Mouse (Mus musculus) right cerebral cortex, postnatal 14 days (tissue): ENCODE measurements around the gene Klhl23.
"Not testable (repeated sequence)": the region's sequence is repeated elsewhere in the genome, so short reads cannot be mapped to it uniquely, and the experiment has no call there.

Source experiments
- DNase-seq: peaks from one replicate; pipeline ENCODE4 v3.0.0; 2022

Klhl23 gene

GRCm38 (mm10) chr2:69821711-69822110 is at the start of gene Klhl23:
TSS of gene Klhl23 (plus strand) at chr2:69821944.
- no peak for DNase-seq

GRCm38 (mm10) chr2:69773331-69773730 is 48.4 kb upstream of the Klhl23 start:
- DNase-seq = peak; percentile 37

GRCm38 (mm10) chr2:69777985-69778835 is 43.5 kb upstream of the Klhl23 start:
- DNase-seq = no peak

DNA sequence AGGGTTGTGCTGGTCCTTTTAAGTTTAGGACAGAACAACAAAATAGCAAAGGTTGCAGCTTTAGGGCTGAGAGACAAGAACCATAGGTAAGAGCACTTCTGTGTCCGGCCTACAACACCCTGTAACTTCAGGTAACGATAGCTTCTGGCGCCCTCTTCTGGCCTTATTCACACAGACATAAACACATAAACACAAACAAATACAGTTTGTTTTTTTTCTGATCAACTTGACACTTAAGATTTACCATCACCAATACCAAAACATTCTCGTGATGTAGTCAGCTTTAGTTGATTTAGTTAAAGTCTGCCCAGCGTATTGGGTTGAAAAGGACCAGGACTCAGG is 42.9 kb upstream of the Klhl23 start:
- DNase-seq = peak; percentile 31

DNA sequence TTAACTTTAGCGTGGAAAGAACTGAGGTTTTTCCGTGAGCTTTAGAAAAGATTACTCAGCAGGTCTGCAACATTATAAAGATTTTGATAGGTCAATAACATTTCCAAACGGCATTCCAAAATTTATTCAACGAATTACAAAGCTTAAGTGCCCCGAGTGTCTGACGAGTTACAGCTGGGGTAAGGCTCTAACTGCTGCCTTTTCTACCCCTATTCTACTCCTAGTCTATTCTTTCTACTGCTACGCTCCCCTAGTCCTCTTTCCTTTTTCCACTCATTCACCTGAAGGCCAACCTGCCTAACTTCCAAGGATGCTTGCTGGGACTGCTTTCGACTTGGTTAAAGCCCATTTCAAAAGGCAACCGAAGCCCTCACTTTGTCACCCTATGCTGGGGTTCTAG is 32.8 kb upstream of the Klhl23 start:
- no peak for DNase-seq

GRCm38 (mm10) chr2:69789429-69790069 is 32.2 kb upstream of the Klhl23 start, which contains the start of the genes Ccdc173 and Phospho2:
TSS of gene Ccdc173 (minus strand) at chr2:69789575.
TSS of gene Phospho2 (plus strand) at chr2:69789623.
- DNase-seq = peak; percentile 99

DNA sequence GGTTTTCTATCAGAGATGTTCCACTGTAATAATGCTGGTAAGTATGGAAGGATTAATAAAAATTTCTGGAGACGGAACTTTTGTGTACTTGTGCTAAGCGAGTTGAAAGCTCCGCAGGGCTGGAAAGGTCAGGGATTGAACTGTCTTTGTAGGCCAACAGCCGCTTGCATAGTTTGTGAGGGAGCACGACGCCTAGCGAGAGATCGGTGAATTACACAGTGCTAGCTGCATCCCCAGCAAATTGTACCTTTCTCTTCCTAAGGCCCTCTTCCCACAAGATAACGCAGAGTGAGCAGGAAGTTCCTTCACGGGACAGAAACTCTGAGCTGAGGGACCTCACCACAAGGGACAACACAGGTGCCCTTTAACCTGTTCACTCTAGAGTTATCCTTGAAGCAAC is 31.5 kb upstream of the Klhl23 start:
- peak; percentile 82 for DNase-seq

DNA sequence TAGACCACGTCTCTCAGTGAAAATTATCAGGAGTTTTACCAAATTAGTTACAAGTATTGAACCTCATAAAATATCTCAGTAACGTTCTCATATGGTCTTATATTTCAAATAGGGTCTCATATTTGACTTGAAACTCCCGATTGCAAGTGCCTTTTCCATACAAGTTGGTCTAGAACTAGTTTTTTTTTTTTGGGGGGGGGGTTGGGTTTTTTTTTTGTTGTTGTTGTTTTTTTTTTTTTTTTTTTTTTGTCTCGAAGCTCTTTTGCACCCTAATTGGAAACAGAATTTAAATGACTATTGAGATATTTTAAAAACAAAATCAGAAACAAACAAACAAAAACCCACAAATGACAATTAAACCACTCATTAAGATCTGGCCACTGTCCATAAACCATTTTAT is 31.0 kb upstream of the Klhl23 start:
- no peak for DNase-seq

DNA sequence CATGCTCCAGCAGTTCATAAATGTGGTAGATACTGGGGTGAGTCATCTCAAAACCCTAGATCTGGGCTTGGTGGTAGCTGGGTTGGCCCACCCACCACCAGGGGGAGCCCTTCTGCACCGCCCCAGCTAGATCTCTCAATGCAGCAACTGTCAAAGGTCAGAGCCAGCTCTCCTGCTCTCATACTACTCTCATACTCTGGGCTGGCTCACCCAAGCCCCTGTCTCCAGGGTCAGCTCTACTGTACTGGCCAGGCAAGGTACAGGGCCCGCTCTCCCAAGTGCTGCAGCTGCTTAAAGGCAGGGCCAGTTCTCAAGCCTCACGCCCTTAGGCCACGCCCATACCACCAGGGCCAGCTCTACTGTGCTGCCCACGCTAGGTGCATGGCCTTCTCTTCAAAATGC is 18.8 kb upstream of the Klhl23 start:
- peak; percentile 54 for DNase-seq

DNA sequence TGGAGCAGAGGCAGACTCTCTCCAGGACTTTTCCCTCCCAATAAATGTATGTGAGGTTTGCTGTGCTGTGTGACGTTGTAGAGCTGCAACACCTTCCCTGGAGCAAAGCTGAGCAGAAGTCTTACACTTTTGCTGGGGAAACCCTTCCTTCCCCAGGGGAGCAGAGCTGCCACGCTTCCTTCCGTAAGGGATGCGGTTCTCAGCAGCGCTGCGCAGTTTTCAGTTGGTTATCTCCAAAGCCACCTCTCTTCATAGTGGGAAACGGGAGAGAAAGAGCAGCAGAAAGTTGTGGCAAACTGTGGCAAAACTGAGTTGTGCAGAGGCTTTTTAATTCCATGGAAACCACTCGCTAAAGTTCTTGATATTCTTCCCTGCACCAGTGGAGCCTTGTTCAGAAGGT is 18.0 kb upstream of the Klhl23 start:
- no peak for DNase-seq

GRCm38 (mm10) chr2:69804663-69805062 is 17.1 kb upstream of the Klhl23 start:
- not testable (repeated sequence) for DNase-seq

DNA sequence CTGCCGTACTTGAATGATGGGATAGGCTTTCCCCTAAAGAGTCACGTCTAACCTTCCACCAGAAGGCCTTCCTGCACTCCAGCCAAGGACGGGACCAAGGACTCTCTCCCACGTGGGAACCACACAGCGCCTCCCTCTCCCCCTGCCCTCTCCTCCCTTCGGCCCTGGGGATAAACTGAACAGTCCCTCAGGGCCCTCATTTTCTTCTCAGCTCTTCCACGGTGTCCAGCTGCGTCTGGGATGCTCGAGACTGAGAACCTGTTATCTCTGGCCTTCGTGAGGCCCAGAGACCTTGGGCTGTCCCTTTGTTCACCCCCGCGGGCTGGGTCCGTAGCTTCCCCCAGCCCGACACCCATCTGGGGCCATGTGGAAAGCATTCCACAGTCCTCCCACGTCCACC is 11.6 kb upstream of the Klhl23 start:
- no peak for DNase-seq

DNA sequence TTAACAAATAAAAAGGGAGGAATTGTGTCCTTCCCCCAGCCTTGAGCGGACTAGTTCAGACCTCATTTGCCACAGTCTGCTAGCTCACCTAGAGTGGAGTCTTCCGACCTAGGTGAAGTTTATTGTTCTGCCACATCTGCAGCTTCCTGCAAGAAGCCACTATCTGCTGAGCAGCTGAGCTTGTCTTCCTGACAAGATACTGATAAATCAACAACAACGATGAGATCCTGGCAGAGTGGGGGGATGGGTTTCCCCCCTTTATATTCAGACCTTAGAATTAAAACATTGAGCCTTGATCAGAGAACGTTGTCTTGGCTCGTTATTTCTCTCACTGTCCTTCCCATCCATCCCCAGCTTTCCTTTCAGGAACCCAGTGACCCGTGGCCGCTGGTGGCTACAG is 10.4 kb upstream of the Klhl23 start:
- not testable (repeated sequence) for DNase-seq

GRCm38 (mm10) chr2:69816575-69816974 is 5.2 kb upstream of the Klhl23 start:
- no peak for DNase-seq

DNA sequence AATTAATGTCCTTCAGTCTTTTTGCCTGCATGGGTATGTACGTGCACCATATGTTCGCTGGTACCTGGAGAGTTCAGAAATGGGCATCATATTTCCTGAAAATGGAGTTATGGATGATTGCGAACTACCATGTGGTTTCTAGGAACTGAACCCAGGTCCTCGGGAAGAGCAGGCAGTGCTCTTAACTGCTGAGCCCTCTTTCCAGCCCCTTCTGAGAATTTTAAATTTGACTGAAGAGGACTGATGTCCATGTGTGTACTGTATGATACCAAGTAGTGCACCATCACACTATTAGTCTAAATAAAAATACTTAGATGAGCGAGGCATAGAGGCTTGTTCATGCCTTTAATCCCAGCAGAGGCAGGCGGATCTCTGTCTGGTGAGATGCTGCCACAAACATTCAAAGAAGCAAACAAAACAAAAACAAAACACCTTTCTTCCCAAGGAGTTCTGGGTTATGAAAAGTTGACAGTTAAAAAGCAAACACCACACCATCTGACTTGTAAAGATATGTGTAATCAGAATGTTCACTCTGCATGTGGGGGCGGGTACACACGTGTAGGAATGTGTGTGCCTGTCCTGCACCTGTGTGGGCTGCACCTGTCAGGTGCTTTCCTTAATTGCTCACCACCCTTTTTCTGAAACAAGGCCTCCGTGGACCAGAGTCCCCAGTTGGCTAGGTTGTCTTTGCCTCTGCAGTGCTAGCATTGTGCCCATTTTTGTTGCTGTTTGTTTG is 3.2 kb upstream of the Klhl23 start:
- DNase-seq = no peak

DNA sequence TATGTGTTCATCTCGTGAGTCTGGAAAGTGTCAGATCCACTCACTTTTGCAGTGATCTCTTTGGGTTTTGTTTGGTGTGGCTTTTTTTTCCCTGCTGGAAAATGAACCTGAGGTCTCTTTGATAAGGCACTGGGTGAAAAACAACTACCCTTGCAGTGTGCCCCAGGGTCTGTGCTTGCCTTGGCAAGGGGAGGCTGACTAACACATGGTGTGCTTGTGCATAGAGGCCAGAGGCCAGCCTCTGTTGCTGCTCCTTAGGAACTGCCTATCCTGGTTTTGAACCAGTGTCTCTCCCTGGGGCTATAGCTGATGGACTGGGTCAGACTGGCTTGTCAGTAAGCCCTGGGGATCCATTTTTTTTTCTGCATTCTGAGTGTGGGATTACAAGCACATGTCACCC is 1.5 kb upstream of the Klhl23 start:
- DNase-seq = no peak

GRCm38 (mm10) chr2:69822361-69823128 is 801 bp downstream of the Klhl23 start:
- DNase-seq = peak; percentile 52

DNA sequence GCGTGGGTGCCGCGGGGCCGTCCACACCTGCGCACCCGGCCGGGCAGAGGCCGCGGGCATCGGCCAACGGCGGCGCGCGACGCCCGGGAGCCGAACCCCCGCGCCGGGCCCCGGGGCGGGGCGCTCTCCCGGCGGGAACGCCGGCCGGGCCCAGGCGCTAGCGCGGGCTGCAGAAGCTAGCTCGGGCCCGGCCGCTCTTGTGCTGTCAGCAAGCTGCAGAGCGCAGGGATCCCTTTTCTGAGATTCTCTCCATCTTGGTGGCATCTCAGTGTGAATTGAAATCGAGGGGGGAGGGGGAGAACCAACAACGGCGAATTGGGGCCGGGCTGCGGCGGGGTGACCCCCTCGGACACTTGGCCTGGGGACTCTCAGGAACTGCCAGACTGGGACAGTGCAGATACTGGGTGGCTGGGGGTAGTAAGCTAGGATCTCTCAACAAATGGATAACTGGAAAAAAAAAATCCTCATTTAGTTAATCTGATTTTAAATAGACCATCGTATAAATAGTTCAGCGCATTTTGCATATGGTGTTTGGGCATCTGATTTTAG is 1.5 kb downstream of the Klhl23 start:
- DNase-seq = peak; percentile 51

DNA sequence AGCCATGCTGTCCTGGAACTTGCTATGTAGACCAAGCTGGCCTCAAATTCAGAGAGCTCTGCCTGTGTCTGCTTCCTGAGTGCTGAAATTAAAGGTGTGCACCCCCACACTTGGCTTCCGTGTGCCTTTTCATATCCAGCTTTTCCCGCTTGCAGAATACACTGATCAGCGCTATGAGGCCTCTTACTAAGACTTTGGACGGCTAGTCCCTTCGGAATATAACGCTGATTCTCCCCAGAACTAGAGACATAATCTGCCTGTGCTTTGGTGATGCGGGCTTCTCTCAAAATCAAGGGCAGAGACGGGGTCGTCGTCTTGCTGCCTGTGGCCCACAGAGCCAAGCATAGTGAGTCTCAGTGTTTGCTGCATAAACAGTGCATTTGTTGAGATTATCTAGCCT is 4.2 kb downstream of the Klhl23 start:
- DNase-seq = no peak

DNA sequence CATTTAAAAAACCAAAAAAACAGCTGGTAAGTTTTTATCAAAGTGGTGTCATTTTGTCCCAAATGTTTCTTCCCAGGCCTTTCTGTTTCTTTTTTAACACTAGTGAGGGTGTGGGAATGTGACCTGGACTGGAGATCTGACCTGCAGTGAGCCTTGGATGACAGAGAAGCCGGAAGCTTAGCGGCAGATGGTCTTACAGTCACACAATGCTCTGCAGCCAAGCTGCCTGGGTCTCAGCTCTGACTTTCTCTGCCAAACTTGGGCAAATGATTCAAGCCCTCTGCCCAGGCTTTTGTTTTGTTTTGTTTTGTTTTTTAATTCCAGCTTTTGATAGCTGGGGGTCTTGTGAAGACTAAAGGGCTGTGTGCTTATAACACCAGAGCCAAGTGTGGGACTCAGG is 4.6 kb downstream of the Klhl23 start:
- no peak for DNase-seq

GRCm38 (mm10) chr2:69828031-69828430 is 6.3 kb downstream of the Klhl23 start:
- DNase-seq = no peak

- DNase-seq = no peak
Measured at GRCm38 (mm10) chr2:69829680-69830079, 7.9 kb downstream of the Klhl23 start.

DNA sequence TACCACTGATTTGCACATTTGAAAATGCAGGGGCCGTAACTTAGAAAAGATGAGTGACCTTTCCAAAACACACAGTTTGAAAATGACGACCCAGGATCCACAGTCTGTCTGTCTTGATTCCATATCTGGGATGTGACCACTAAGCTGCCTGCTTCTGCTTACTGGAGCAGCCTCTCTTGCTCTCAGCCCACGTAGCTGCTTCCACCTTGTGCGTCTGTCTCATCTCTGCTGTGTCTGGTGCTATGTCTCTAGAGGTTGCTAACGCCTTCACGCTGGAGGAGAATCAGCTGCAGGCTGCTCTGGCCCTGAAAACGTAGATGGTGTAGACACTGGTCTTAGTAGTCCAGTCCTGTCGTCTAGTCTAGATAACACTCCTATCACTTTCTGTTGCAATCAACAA is 8.4 kb downstream of the Klhl23 start:
- DNase-seq = no peak
